Mouse (Mus musculus) left cerebral cortex, postnatal 36 days (tissue): Measurements from ENCODE around the gene Peg12. TPM values are rescaled to one million over a fixed set of nuclear protein-coding genes. Genes with fewer than 3 reads are reported as not detected.
A peak's percentile ranks its signal among the peaks of the same experiment; 100 is the strongest.

ENCODE experiments used
- DNase-seq, 2 experiments: peaks; one replicate each; pipeline ENCODE4 v3.0.0; 2021 to 2022; ENCODE audit warnings: low spot score in 2 of 2, mixed read lengths in 1 of 2
- intact Hi-C: fragments of 180-260 bp; cut with DNase I; formaldehyde crosslinking; loops from one replicate; pipeline ENCODE4 v1.15.1; 2025
- total RNA-seq, 2 experiments: library from RNA; stranded (reverse); gene quantifications; 2 replicates each; pipeline ENCODE4 v1.2.3; 2021

The Peg12 gene
- total RNA-seq, result under 1 TPM; 0.39 TPM

- intact Hi-C loops, result no loop called here
- peak; percentile 7 to 10 for DNase-seq
Measured at GRCm38 (mm10) chr7:62463878-62464755, at the start of gene Peg12. Gene Peg12, minus strand, starts transcription at chr7:62464510.

GRCm38 (mm10) chr7:62486139-62486538 lies 21.8 kb upstream of the Peg12 start:
- intact Hi-C loops, result no loop called here
- DNase-seq, result no peak

- peak; percentile 4 to 13 for DNase-seq
- intact Hi-C loops, result no loop called here
Measured at GRCm38 (mm10) chr7:62463007-62463877, 1.1 kb downstream of the Peg12 start.

- intact Hi-C loops, result no loop called here
- no peak for DNase-seq
Measured at GRCm38 (mm10) chr7:62462229-62463006, 1.9 kb downstream of the Peg12 start.

GRCm38 (mm10) chr7:62452353-62452752 lies 12.0 kb downstream of the Peg12 start:
- no peak for DNase-seq
- intact Hi-C loops, result no loop called here

GRCm38 (mm10) chr7:62445431-62446165 lies 18.7 kb downstream of the Peg12 start:
- intact Hi-C loops, result no loop called here
- DNase-seq, result no peak

- DNase-seq, result no peak
- intact Hi-C loops, result no loop called here
Measured at GRCm38 (mm10) chr7:62436394-62436793, 27.9 kb downstream of the Peg12 start.

- DNase-seq, result no peak
- intact Hi-C loops, result no loop called here
Measured at GRCm38 (mm10) chr7:62433243-62433642, 31.1 kb downstream of the Peg12 start.

GRCm38 (mm10) chr7:62428337-62428736 lies 36.0 kb downstream of the Peg12 start:
- DNase-seq, result no peak
- intact Hi-C loops, result loop anchor here (5.0 kb wide), 1 partner anchor 36 kb away; no protein-coding TSS in a partner anchor

GRCm38 (mm10) chr7:62423210-62423609 lies 41.1 kb downstream of the Peg12 start:
- intact Hi-C loops, result no loop called here
- DNase-seq, result no peak

GRCm38 (mm10) chr7:62420566-62420965 lies 43.7 kb downstream of the Peg12 start:
- DNase-seq, result no peak
- intact Hi-C loops, result no loop called here

- intact Hi-C loops, result no loop called here
- DNase-seq, result peak; percentile 27 to 30
Measured at GRCm38 (mm10) chr7:62419493-62420360, 44.6 kb downstream of the Peg12 start, which contains the start of gene Mkrn3. Gene Mkrn3, minus strand, starts transcription at chr7:62420139.

GRCm38 (mm10) chr7:62419105-62419492 lies 45.2 kb downstream of the Peg12 start:
- DNase-seq, result no peak
- intact Hi-C loops, result no loop called here

- intact Hi-C loops, result no loop called here
- DNase-seq, result no peak
Measured at GRCm38 (mm10) chr7:62418346-62418745, 46.0 kb downstream of the Peg12 start.

- intact Hi-C loops, result no loop called here
- DNase-seq, result no peak
Measured at GRCm38 (mm10) chr7:62416173-62416572, 48.1 kb downstream of the Peg12 start.

GRCm38 (mm10) chr7:62415222-62415621 lies 49.1 kb downstream of the Peg12 start:
- DNase-seq, result no peak
- intact Hi-C loops, result no loop called here
